ENCODE assay signal across 13 mouse cellular contexts in genomic region chr15:29762191-29762590, GRCm38 (mm10).
"Had no signal": no experiment of that assay in that cellular context is flagged by ENCODE, and none has a peak within 500 bp of the region (broad histone marks: within the 10 kb centered on the region; RNA-seq: fewer than 3 reads in every experiment).

No protein-coding gene starts in this region.

- DNase-seq: gastrocnemius, adult 2 months; gastrocnemius, postnatal 10 days; gastrocnemius, postnatal 25 days; heart, adult 18-20 months; heart, postnatal 10 days; heart, postnatal 4 days; kidney, adult 18-20 months; kidney, adult 8-10 months; kidney, postnatal 10 days; kidney, postnatal 25 days; kidney, postnatal 4 days; liver; liver, embryonic 13.5 days had no signal
